Mouse (Mus musculus): ENCODE results near the gene Hist1h2ab. TPM values are rescaled to one million over a fixed set of nuclear protein-coding genes. Genes with fewer than 3 reads are reported as not detected.

Hist1h2ab gene
- total RNA-seq, 2 experiments from 2014 or later = 9.5 to 11.0 TPM

DNA sequence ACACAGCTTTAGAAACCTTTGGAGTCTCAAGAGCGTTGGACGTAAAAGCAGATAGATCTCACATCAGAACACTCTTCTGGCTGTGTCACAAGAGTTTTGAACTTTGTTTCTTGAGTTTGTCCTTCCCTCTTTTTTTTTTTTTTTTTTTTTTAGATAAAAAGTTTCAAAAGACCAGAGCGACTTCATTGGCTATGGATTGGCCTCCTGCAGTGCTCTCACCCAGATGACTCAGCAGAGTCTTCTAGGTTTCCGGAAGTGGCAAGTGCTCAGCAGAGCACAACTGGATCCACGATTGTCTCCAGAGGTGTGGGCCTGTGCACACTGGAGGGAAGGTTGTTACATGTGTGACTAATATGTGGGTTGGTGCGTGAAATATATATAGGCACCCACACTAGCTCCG is 27.4 kb downstream of the Hist1h2ab start:
- no peak for DNase-seq

- DNase-seq = no peak
Observed at GRCm38 (mm10) chr13:23779025-23779424, 28.1 kb downstream of the Hist1h2ab start.

DNA sequence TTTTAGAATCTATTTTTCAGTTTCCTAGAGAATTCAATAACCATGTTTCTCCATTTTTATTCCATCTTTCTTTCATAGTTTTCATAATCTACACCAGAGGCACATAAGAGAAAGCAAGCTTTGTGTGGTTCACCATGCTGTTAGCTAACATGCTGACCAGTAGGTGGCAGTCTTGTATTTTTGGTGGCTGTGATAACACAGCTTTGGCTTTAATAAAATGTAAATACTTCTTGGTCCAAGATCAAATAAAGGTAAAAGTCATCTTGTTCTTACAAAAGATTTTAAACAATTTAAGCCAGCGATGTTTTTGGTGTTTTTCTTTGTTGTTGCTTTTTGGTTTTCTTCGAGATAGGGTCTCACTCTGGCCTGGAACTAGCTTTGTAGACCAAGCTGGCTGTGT is 41.6 kb downstream of the Hist1h2ab start:
- DNase-seq = no peak

DNA sequence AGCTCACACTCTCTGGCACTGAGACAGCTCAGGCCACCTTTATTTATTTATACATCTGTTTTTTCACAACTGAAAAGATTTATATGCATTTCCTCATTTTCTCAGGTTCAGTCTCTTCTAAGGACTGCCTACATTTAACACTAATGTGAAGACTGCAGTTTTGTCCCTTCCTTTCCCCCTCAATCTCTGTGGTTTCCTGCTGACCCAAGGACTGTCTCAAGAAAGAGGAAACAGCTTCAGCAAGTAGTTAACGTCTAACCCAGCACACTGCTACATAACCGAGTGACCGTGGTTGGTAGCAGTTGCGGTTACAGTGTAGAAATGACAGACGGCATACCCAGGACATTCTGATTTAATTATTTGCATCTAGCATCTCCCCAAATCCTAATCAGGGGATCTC is 48.5 kb downstream of the Hist1h2ab start:
- no peak for DNase-seq

Small RNA genes within 50 kb of the gene (microRNA-seq; reads per million reads assigned to microRNA genes)
- gene Gm44314 (ENCODE audit: borderline replicate concordance in 2 of 2) = 0 reads per million in 2 experiments
- gene Gm44484 (ENCODE audit: borderline replicate concordance in 2 of 2) = 0 reads per million in 2 experiments

Other genes starting within 250 kb of the Hist1h2ab start
- gene Hist1h4h, start 220.1 kb upstream of the Hist1h2ab start, total RNA-seq (2021) = 100 to 1,000 TPM; 156 to 160 TPM
- 10 to 100 TPM in 1 of 2 experiments, 1 to 10 TPM in 1; 9.5 to 14.9 TPM for gene Hist1h2af, start 217.2 kb upstream of the Hist1h2ab start, total RNA-seq (2021)
- gene Hist1h3g, start 215.7 kb upstream of the Hist1h2ab start, total RNA-seq (2021) = 1 to 10 TPM; 2.0 to 3.9 TPM
- 1 to 10 TPM in 1 of 2 experiments, under 1 TPM in 1; 0.90 to 1.7 TPM for gene Hist1h2bh, start 207.7 kb upstream of the Hist1h2ab start, total RNA-seq (2021)
- gene Hist1h3f, start 207.1 kb upstream of the Hist1h2ab start, total RNA-seq (2021) = 1 to 10 TPM; 5.0 to 6.6 TPM
- gene Hist1h4f, start 199.5 kb upstream of the Hist1h2ab start, total RNA-seq (2021) = 10 to 100 TPM; 15.2 to 26.3 TPM
- gene Hist1h1d, start 197.9 kb upstream of the Hist1h2ab start, total RNA-seq (2021) = 1 to 10 TPM; 1.2 to 2.3 TPM
- gene Hist1h3e, start 188.8 kb upstream of the Hist1h2ab start, total RNA-seq (2021) = 10 to 100 TPM; 11.7 to 13.0 TPM
- gene Hist1h2ae, start 179.9 kb upstream of the Hist1h2ab start, total RNA-seq (2021) = 1 to 10 TPM in 1 of 2 experiments, under 1 TPM in 1; 0.54 to 2.5 TPM
- 10 to 100 TPM; 24.4 to 24.5 TPM for gene Hist1h2bg, start 179.7 kb upstream of the Hist1h2ab start, total RNA-seq (2021)
- gene Hist1h2bf, start 176.9 kb upstream of the Hist1h2ab start, total RNA-seq (2021) = 10 to 100 TPM; 10.4 TPM
- 1 to 10 TPM; 1.5 to 5.5 TPM for gene Hist1h2ad, start 176.7 kb upstream of the Hist1h2ab start, total RNA-seq (2021)
- 1 to 10 TPM; 3.4 to 3.8 TPM for gene Hist1h3d, start 175.4 kb upstream of the Hist1h2ab start, total RNA-seq (2021)
- 10 to 100 TPM; 35.7 to 38.0 TPM for gene Hist1h4d, start 169.5 kb upstream of the Hist1h2ab start, total RNA-seq (2021)
- gene Hist1h2be, start 130.0 kb upstream of the Hist1h2ab start, total RNA-seq (2021) = 10 to 100 TPM; 18.0 to 18.2 TPM
- gene Hist1h1e, start 128.6 kb upstream of the Hist1h2ab start, total RNA-seq (2021) = 10 to 100 TPM; 40.0 to 45.3 TPM
- 1 to 10 TPM in 1 of 2 experiments, under 1 TPM in 1; 0.84 to 2.0 TPM for gene Hist1h2ac, start 67.2 kb upstream of the Hist1h2ab start, total RNA-seq (2021)
- gene Hist1h2bc, start 66.9 kb upstream of the Hist1h2ab start, total RNA-seq (2021) = 10 to 100 TPM; 67.0 to 81.6 TPM
- gene Hist1h1t, start 55.3 kb upstream of the Hist1h2ab start, total RNA-seq (2021) = not detected
- 10 to 100 TPM; 53.1 to 63.8 TPM for gene Hist1h4c, start 52.7 kb upstream of the Hist1h2ab start, total RNA-seq (2021)
- gene Hfe, start 40.3 kb upstream of the Hist1h2ab start, total RNA-seq (2021) = 10 to 100 TPM; 14.7 to 24.7 TPM
- gene Hist1h1c, start 12.3 kb upstream of the Hist1h2ab start, total RNA-seq (2021) = 100 to 1,000 TPM; 156 to 159 TPM
- 1 to 10 TPM; 5.0 to 7.1 TPM for gene Hist1h3c, start 5.5 kb upstream of the Hist1h2ab start, total RNA-seq (2021)
- 10 to 100 TPM in 1 of 2 experiments, 1 to 10 TPM in 1; 5.9 to 10.7 TPM for gene Hist1h2bb, start 4.4 kb upstream of the Hist1h2ab start, total RNA-seq (2021)
- 10 to 100 TPM in 1 of 2 experiments, 1 to 10 TPM in 1; 9.6 to 17.3 TPM for gene Hist1h3b, start 1.1 kb downstream of the Hist1h2ab start, total RNA-seq (2021)
- gene Hist1h4b, start 5.9 kb downstream of the Hist1h2ab start, total RNA-seq (2021) = 10 to 100 TPM in 1 of 2 experiments, 1 to 10 TPM in 1; 8.6 to 18.2 TPM
- 10 to 100 TPM in 1 of 2 experiments, 1 to 10 TPM in 1; 8.0 to 13.6 TPM for gene Hist1h4a, start 10.1 kb downstream of the Hist1h2ab start, total RNA-seq (2021)
- 10 to 100 TPM; 10.2 to 14.0 TPM for gene Hist1h3a, start 11.3 kb downstream of the Hist1h2ab start, total RNA-seq (2021)
- gene Hist1h1a, start 12.5 kb downstream of the Hist1h2ab start, total RNA-seq (2021) = 1 to 10 TPM; 5.3 to 7.9 TPM
- gene Trim38, start 18.8 kb downstream of the Hist1h2ab start, total RNA-seq (2021) = not detected
- not detected for gene Slc17a2, start 55.9 kb downstream of the Hist1h2ab start, total RNA-seq (2021)
- gene Slc17a3, start 88.3 kb downstream of the Hist1h2ab start, total RNA-seq (2021) = not detected
- not detected for gene Slc17a1, start 116.6 kb downstream of the Hist1h2ab start, total RNA-seq (2021)
- not detected for gene Slc17a4, start 163.9 kb downstream of the Hist1h2ab start, total RNA-seq (2021)
- not detected for gene Hist1h2ba, start 183.0 kb downstream of the Hist1h2ab start, total RNA-seq (2021)
- gene Hist1h2aa, start 183.3 kb downstream of the Hist1h2ab start, total RNA-seq (2021) = not detected
- gene Scgn, start 240.1 kb downstream of the Hist1h2ab start, total RNA-seq (2021) = not detected

All from gastrocnemius, postnatal 25 days (tissue).